Mouse (Mus musculus) thymus, postnatal 14 days (tissue): ENCODE data around the gene Ecd.

Experiments
- DNase-seq: peaks from one replicate; pipeline ENCODE4 v3.0.0; 2021

Gene Ecd

DNA sequence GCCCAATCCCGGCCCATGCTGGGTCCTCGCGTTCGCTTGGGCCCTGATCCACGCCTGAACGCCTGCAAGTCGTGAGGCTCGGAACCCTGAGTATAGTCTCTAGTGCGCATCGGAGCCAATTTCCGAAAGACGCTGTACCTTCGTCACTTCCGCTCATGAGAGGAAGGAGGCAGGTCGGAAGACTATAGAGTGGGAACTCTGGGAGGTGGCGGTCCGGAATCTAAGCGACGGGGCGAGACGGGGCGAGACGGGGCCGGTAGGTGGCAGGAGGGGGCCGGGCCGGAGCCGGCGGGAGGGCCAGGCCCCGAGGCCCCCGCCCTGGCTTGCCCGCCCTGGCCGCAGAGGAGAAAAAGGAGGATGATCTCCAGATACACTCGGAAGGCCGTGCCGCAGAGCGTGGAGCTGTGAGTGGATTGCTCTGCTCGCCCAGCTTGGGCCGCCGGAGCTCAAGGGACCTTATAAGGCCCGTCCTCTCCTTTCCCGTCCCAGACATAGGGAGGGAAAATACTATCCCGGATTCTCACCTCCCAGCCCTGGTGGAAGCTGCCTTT, at the start of gene Ecd, which contains the start of gene Fam149b:
Ecd (minus strand) TSS at position 131 of the 551 bp plus-strand sequence.
Fam149b (plus strand) TSS at position 172 of the 551 bp plus-strand sequence.
- DNase-seq, result peak; percentile 93

GRCm38 (mm10) chr14:20397220-20397619, 49.3 kb upstream of the Ecd start:
- no peak for DNase-seq

DNA sequence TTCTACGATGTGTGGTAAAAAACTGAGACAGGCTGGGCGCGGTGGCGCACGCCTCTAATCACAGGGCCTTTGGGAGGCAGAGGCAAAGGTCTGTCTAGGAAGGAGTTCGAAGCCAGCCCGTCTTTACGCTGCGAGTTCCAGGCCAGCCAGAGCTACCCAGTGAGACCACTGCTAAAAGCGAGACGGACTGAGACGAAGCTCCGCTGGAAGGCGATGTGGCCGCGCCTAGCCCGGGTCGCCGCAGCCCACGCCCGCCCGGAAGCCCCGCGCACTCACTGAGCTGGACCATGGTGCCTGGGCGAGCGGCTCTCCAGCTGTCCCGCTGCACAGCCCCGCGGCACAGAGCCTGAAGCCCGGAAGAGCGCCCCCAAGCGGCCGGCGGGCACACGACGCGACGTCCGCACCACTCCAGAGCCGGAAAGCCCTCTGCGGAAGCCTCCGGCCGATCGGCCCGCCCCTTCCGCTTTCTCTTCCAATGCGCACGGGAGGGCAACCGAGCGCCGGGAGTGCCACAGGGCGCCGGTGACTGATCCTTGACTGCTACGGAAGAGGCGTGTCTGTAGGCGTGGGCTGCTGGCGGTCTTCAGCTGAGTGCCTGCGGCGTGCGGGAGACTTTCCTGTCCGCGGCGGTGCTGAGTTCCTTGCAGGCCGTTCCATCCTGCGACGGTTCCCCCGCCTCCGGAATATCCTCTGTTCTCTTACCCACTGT, 45.4 kb upstream of the Ecd start, which contains the start of gene Mrps16:
Mrps16 (minus strand) TSS at position 430 of the 709 bp plus-strand sequence.
- peak; percentile 95 for DNase-seq

- DNase-seq, result no peak
Measured at GRCm38 (mm10) chr14:20392326-20392725, 44.4 kb upstream of the Ecd start.

- no peak for DNase-seq
Measured at GRCm38 (mm10) chr14:20389446-20390079, 41.6 kb upstream of the Ecd start.

DNA sequence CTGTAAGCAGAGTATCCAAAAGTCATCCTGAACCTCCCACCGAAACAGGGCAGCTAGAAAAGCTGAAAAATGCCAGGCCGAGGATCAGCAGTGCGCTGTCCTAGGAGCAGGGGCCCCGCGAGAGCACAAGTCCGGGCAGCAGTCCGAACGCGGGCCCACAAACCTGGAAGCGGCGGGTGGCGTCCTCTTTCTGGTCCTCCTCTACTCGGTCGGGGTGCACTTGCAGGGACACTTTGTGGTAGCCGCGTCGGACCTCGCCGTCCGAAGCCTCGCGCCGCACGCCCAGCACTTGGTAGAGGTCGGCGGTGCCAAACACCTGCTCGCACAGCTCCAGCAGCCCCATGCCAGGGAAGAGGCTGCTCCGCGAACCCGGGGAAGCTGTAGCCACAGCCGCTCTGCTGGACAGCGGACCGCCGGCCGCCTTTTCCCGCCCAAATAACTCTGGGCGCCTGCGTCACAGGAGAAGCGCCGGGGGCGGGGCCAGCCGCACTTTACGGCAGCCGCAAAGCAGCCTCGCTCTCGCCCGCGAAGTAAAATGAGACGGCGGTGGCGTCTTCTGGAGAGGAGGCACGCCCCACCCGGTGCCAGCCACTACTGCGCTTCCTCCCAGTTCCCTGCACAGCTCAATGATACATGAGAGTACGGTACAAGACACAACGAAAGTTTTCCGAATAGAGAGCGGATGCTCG, 40.7 kb upstream of the Ecd start, which contains the start of gene Dnajc9:
Dnajc9 (minus strand) TSS at position 470 of the 689 bp plus-strand sequence.
- peak; percentile 97 for DNase-seq

GRCm38 (mm10) chr14:20379753-20380430, 32.0 kb upstream of the Ecd start:
- no peak for DNase-seq

DNA sequence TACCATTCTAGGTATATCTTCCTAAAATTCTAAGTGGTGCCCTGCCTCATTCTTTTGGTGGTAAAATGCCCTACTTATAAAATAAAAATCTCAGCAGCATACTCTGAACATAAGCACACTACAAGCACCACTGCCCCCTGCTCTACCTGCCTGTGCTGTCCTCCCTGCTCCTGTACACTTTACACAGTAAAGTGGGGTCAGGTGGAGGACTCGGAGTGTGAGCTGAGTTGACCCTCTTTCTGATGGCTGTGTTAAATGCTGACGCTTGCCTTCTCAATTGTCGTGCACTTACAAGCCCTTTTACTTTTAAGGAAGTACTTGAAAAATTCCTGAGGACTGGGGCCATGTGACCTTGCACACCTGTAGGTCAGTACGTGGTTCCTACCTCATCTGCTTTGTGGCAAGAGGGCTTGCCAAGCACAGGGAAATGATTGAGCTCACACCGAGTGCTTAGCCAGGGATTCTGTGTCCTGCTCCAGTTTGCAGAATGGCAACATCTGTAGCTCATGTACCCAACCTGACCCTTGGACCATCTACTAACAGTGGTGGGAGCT, 31.2 kb upstream of the Ecd start:
- no peak for DNase-seq

GRCm38 (mm10) chr14:20378313-20379061, 30.6 kb upstream of the Ecd start:
- peak; percentile 70 for DNase-seq

DNA sequence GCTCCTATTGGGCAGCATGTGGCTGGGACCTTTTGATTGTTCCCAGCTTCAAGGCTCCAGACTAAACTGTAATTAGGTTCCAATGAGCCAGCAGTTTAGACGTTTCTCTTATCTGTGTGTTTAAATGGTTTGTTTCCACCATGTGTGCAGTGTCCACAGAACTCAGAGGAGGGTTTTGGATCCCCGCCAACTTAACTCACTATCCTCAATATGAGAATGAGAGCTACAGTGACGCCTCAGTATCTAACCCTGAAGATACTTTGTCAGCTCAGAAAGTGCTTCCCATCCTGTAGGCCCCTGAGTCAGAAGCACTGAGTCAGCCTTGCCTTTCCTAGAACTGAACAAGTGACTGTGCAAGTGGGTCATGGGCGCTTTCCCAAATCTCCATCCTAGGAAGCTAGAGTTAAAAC, 29.2 kb upstream of the Ecd start:
- no peak for DNase-seq

GRCm38 (mm10) chr14:20371854-20372253, 23.9 kb upstream of the Ecd start:
- DNase-seq, result no peak

- DNase-seq, result no peak
Measured at GRCm38 (mm10) chr14:20370798-20371197, 22.9 kb upstream of the Ecd start.

GRCm38 (mm10) chr14:20368271-20368670, 20.4 kb upstream of the Ecd start:
- DNase-seq, result no peak

DNA sequence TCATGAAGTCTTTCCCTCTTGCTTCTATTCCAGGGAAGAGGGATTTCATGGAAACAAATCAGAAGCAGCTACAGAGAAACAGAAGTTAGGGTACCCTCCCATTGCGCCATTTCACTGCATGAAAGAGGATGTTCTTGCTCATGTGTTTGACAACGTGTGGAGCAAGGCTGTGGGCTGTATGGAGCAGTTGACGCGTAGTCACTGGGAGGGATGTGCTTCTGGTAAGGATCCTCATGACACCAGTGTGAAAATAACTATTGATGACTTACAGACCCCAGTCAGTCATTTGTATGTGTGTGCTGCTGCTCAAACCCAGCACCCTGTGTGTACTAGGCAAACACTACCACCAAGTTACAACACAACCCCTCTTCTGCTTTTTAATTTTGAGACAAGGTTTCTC, 15.3 kb upstream of the Ecd start:
- DNase-seq, result no peak

- no peak for DNase-seq
Measured at GRCm38 (mm10) chr14:20347441-20347990, 405 bp downstream of the Ecd start.

DNA sequence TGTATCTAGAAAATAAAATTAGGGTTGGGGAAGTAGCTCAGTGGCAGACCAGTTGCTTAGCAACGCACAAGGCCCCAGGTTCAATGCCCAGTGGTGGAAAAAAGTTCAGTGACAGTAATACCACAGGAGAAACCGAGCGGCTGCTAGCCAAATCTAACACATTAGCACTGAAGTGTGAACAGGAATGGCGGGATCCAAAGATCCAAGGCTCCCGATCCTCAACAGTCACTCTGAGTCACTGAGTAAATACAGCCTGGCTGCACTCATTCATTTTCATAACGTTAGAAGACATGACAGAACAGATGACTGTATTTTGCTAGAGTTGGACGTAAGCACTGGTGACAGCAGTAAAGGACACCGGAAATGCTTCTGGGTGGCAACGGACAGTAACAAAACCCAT, 2.0 kb downstream of the Ecd start:
- DNase-seq, result no peak

DNA sequence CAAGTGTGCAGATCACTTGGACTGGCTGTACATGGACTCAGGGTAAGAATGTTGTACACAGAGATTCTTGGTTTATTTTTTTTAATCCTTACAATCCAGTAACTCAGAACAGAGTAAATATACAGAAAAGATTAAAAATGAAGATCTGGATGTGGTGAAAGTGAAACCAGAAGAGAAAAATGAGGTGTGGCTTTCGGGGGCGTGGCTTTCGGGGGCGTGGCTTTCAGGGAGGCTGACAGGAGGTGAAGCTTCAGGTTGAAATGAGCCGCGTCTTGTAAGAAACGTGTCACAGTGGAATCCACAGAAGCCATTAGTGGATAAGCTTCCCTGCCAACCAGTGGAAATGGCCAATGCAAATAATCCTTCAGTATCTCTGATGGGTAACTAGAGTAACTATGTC, 7.1 kb downstream of the Ecd start:
- DNase-seq, result no peak

GRCm38 (mm10) chr14:20340149-20340548, 7.8 kb downstream of the Ecd start:
- DNase-seq, result peak; percentile 37

- DNase-seq, result no peak
Measured at GRCm38 (mm10) chr14:20339415-20339814, 8.5 kb downstream of the Ecd start.

DNA sequence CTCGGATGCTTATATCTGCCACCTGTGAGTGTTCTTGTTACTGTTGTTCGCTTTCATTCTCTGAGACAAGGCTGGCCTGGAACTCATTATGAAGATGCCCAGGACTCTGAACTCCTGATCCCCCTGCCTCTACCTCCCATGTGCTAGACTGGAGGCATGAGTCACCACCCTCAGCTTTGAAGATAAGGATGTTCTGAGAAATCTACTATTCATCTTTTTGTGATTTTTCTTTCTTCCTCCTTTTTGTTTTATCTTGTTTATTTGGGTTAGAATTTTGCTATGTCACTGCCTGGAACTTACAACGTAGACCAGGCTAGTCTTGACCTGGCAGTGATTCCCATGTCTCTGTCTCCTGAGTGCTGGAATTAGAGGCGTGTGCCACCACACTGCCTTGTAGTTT, 16.6 kb downstream of the Ecd start:
- DNase-seq, result no peak

DNA sequence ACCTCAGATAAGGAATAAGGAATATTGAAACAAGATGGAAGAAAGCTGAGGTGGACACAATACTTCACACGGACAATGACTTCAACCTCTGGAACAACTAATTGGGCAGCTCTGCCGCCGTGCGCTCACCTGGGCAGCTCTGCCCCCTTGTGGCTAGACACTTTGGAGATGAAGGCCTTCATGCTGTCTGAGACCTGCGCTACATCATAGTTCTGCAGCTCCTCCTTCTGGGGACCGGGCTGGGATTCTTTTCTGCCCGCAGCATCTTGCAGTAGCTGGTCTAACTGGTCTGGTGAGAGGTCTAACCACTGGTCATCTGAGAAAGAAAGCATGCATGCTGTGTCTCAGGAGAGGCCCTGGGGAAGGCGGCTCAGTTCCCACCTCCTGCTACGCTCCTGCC, 19.4 kb downstream of the Ecd start:
- peak; percentile 41 for DNase-seq
